ENCODE assay signal across 1 mouse cellular context in the genomic region with DNA sequence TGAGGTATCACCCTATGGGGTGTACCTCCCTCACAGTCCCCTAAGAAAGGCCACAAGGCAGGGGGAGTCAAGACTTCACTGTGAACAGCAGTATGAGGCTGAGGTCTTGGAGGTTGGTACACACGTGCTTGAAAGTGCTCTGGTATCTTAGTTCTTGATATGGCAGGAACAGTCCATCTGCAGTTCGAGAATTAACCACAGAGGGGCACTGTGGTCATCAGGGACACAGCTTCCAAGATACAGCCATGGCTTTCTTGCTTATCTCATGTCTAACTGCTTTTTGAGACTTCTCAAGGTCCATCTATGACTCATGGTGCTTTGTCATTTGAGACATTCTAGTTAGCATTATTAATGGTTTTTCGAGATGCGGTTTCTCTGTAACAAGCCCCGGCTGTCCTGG.
TF ChIP-seq lines count a peak whose summit lies in the region.

No protein-coding gene starts in this region.

TF ChIP-seq in CH12.LX, 34 proteins besides CTCF, POLR2A, EP300 and RAD21 (continued from another document):
- TF ChIP-seq TBP (conservative IDR thresholded peaks at IDR 0.05; ENCODE audit: low read depth, low read length) = peak; percentile 66
- TF ChIP-seq ZNF384 (IDR thresholded peaks at IDR 0.05; ENCODE audit: low read depth, low read length) = no peak
- peak; percentile 83 for TF ChIP-seq BHLHE40 (IDR thresholded peaks at IDR 0.05; ENCODE audit: low read depth, low read length)
- peak; percentile 48; the same call in 1 of the 2 replicates for TF ChIP-seq TCF12 (IDR thresholded peaks at IDR 0.05; ENCODE audit: low read depth, low read length)
